Mouse (Mus musculus): ENCODE measurements around the gene Shank1. TPM values are rescaled to one million over a fixed set of nuclear protein-coding genes. Genes with fewer than 3 reads are reported as not detected.
A peak's percentile ranks its signal among the peaks of the same experiment; 100 is the strongest.

Gene Shank1
- polyA plus RNA-seq, 1 experiment: 138 TPM

DNA sequence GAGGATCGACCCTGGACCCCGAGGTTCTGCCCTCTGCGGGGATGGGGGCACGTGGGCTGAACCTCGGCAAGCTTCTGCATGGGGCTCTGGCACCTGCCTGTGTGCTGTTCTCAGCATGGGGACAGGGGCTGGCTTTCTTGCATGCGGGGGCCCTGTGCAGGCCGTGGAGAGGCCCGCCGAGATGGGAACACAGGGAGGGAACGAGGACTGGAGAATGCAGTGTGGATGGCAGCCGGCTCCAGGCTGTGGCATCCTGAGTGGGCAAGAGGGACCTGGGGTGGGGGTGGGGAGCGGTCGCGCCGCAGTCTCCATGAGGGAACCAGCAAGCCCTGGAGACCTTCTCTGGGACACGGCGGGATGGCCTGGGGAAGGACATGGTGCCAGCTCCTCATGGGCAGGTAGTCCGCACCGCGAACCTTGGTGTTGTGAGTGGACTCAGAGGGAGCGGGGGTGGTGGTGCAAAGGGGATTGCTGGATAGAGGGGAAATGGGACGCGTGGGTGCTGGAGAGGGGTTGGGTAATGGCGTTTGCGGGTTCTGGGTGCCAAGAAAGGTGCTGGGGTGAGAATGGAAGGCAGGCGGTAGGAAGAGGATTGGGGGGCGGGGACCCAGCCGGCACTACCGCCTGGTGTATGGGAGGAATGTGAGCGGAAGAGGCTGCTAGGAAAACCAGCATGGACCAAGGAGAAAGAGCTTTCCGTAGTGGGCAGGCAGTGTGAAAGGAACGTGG, 27.2 kb downstream of the Shank1 start:
- DNase-seq (ENCODE audit: extremely low spot score in 1 of 2, low spot score in 1 of 2): no peak

DNA sequence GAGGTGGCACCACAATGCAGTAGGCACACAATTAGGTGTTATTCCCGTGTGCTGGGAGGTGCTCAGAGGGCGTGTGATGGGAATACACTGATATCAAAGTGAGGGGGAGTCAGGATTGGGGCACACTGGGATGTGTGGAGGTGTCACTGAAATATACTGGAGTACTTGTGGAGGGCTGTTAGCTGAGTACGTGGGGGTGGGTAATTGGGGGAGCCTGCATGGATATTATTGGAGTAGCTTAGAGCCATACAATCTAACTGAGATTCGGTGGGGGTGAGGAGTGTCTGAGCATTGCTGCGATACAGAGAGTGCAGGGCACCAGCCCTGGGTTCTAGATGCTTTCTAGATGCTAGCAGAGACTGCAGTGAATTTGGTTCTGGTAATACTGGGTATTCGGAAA, 30.2 kb downstream of the Shank1 start:
- DNase-seq (ENCODE audit: extremely low spot score in 1 of 2, low spot score in 1 of 2): peak in 1 of 2 experiments; percentile 49

DNA sequence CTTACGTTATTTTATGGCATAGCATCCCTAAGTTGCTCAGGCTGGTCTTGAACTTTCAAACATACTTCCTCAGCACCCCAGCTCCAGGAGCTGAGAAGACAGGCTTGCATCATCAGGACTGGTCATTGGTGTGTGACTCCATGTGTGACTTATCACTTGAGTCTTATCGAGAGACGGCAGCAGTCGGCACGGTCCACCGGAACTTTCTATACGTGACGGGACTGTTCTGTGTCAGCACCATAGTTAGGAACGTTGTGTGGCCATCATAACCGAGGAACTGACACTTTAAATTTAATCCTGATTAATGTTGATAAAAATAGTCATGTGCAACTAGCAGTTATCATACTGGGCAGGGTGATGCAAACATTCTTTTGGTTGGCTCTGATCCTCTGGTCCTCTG, 31.1 kb downstream of the Shank1 start:
- DNase-seq (ENCODE audit: extremely low spot score in 1 of 2, low spot score in 1 of 2): no peak

DNA sequence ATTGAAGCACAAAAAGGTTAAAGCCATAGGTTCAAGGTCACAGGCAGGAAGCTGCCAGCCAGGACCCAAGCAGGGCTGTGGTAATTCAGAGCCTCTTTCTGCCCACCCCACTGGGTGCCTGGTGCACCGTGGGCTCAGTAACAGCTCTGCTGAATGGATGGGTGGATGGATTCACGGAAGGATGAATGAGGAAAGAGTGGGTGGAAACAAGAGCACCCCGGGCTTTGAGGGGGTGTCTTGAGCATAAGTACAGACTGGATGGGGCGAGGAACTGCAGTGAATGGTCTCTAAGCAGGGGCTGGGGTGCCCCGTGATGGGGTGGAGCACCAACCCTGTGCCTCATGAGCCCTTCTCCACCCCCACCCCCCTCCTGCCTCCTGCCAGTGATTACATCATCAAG, 31.7 kb downstream of the Shank1 start:
- DNase-seq (ENCODE audit: extremely low spot score in 1 of 2, low spot score in 1 of 2): peak in 1 of 2 experiments; percentile 70

DNA sequence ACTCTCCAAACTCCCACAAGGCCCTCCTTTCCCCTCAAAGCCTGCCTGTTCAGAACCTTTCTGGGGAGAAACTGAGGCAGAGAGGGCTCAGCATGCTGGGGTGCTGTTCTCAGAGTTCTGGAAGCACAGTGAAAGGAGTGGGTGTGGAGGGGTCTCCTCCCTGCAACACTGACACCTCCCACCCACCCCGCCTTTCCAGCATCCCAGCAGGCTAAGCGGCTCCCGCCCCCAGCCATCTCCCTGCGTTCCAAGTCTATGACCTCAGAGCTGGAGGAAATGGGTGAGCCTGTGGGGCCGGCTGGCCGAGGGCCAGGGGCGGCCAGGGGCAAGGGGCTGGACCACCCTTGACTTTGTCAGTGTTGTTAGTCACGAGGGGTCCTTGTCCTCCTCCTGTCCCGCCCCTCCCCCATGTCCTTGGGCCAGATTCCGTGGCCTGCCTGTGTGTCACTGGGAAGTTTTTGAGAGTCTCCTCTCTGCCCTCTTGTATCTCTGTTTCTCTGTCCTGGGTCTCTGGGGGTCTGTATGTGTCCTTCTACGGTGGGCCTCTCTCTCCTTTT, 33.5 kb downstream of the Shank1 start:
- DNase-seq (ENCODE audit: extremely low spot score in 1 of 2, low spot score in 1 of 2): no peak

DNA sequence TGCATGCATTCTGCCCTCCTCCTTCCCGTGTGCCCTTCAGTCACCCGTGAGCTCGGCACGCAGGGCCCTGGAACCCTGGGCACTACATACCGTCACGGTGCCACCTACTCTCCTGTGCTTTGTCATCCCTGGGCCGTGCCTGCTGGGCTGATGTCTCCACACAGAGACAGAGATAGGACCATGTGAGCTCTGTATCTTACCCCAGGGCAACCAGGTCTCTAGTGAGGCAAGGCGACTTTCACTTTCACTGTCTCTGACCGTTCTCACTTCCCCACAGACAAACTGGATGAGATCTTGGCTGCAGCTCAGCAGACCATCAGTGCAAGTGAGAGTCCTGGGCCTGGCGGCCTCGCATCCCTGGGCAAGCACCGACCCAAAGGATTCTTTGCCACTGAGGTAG, 34.6 kb downstream of the Shank1 start:
- no peak for DNase-seq (ENCODE audit: extremely low spot score in 1 of 2, low spot score in 1 of 2)

DNA sequence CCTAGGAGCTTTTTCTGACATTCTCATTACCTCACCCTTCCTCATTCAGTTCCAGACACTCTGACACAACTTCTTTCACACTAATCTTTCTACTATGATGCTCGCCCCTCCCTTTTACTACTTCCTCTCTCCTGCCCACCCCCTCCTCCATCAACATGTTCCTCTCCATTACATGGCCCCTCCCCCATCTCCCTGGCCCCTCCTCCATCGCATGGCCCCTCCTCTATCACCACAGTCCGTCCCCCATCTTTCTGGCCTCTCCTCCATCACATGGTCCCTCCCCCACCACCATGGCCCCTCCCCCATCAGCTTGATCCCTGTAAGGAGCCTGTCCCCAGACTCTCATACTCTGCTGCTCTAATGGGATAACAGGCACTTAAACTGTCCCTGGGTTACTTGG, 39.0 kb downstream of the Shank1 start:
- no peak for DNase-seq (ENCODE audit: extremely low spot score in 1 of 2, low spot score in 1 of 2)

DNA sequence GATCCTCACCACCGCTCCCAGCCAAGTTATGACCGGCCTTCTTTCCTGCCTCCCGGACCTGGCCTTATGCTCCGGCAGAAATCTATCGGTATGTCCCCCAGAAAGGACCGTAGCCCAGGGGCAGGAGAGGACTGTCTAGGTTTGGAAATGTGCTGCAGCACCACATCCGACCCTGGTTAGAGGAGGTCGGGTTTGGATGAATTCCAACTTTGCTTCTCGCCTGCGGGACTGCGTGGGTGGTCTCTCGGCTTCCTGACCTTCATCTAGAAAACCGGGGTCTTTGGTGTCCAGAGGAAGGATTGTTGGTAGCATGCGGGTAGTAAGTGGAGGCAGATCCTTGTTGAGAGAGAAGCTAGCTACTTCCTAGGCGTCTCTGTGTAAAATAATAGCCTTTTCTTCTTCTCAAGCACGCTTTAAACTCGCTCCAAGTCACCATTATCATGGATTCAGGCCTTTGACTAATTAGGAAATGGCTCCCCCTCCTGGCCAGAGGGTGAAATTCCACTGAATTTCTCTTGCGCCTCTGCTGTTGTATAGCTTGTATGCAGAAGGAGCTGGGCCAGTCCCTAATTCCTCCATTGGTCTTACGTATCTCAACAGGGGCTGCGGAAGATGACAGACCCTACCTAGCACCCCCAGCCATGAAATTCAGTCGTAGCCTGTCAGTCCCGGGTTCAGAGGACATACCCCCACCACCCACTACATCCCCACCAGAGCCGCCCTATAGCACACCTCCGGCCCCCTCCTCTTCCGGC, 41.1 kb downstream of the Shank1 start:
- DNase-seq (ENCODE audit: extremely low spot score in 1 of 2, low spot score in 1 of 2): peak; percentile 74 to 94

DNA sequence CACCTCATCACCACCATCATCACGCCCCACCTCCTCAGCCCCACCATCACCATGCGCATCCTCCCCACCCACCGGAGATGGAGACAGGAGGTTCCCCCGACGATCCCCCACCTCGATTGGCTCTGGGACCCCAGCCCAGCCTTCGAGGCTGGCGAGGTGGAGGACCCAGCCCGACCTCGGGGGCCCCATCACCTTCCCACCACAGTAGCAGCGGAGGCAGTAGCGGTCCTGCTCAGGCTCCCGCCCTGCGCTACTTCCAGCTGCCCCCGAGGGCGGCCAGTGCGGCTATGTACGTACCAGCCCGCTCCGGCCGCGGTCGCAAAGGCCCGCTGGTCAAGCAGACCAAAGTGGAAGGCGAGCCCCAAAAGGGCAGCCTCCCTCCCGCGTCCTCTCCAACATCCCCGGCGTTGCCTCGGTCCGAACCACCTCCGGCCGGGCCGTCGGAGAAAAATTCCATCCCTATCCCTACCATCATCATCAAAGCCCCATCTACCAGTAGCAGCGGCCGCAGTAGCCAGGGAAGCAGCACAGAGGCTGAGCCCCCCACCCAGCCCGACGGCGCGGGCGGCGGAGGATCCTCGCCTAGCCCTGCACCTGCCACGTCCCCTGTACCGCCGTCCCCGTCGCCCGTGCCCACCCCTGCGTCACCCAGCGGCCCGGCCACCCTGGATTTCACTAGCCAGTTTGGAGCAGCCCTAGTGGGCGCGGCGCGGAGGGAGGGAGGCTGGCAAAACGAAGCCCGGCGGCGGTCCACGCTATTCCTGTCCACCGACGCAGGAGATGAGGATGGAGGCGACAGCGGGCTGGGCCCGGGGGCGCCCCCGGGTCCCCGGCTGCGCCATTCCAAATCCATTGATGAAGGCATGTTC, 42.1 kb downstream of the Shank1 start:
- no peak for DNase-seq (ENCODE audit: extremely low spot score in 1 of 2, low spot score in 1 of 2)

DNA sequence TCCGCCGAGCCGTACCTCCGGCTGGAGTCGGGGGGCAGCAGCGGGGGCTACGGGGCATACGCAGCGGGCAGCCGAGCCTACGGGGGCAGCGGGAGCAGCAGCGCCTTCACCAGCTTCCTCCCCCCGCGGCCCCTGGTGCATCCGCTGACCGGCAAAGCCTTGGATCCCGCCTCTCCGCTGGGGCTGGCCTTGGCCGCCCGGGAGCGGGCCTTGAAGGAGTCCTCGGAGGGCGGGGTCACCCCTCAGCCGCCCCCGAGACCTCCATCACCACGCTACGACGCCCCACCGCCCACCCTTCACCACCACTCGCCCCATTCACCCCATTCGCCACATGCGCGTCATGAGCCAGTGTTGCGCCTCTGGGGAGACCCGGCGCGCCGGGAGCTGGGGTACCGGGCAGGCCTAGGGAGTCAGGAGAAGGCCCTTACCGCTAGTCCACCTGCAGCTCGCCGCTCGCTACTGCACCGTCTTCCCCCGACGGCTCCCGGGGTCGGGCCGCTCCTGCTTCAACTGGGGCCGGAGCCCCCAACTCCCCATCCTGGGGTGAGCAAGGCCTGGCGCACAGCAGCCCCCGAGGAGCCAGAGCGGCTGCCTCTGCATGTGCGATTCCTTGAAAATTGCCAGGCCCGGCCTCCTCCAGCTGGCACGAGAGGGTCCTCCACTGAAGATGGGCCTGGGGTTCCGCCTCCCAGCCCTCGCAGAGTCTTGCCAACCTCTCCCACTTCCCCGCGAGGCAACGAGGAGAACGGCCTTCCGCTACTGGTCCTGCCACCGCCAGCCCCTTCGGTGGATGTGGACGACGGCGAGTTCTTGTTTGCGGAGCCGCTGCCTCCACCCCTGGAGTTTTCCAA, 42.9 kb downstream of the Shank1 start:
- DNase-seq (ENCODE audit: extremely low spot score in 1 of 2, low spot score in 1 of 2): no peak

DNA sequence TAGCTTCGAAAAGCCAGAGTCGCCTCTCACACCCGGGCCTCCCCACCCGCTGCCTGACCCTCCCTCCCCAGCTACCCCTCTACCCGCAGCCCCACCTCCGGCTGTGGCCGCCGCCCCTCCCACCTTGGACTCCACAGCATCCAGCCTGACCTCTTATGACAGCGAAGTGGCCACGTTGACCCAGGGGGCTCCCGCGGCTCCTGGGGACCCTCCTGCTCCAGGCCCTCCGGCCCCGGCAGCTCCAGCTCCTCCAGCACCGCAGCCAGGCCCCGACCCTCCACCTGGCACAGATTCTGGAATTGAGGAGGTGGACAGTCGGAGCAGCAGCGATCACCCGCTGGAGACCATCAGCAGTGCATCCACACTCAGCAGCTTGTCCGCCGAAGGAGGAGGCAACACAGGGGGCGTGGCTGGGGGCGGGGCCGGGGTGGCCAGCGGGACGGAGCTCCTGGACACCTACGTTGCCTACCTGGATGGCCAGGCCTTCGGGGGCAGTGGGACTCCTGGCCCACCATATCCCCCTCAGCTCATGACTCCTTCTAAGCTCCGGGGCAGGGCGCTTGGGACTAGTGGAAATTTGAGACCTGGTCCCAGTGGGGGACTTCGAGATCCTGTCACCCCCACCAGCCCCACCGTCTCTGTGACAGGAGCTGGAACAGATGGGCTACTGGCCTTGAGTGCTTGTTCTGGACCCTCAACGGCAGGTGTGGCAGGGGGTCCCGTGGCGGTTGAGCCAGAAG, 43.7 kb downstream of the Shank1 start:
- DNase-seq (ENCODE audit: extremely low spot score in 1 of 2, low spot score in 1 of 2): no peak

DNA sequence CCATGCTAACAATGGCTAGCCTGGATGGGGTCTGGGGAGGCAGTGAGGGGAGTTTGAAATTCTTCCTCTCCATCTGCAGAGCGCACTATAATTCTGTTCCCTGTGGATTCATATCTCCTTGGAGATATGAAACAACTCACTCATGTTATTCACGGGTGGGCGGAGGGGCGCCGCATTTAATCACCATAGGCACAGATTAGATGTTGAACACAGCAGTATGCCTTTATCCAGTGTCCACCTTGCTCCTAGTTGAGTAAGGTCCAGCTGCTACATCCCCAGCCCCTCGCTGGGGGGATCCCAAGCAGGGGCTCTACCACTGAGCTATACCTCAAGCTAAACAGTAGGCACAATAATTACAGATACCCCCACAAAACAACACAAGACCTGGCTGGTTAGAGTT, 45.4 kb downstream of the Shank1 start:
- peak in 1 of 2 experiments; percentile 46 for DNase-seq (ENCODE audit: extremely low spot score in 1 of 2, low spot score in 1 of 2)

DNA sequence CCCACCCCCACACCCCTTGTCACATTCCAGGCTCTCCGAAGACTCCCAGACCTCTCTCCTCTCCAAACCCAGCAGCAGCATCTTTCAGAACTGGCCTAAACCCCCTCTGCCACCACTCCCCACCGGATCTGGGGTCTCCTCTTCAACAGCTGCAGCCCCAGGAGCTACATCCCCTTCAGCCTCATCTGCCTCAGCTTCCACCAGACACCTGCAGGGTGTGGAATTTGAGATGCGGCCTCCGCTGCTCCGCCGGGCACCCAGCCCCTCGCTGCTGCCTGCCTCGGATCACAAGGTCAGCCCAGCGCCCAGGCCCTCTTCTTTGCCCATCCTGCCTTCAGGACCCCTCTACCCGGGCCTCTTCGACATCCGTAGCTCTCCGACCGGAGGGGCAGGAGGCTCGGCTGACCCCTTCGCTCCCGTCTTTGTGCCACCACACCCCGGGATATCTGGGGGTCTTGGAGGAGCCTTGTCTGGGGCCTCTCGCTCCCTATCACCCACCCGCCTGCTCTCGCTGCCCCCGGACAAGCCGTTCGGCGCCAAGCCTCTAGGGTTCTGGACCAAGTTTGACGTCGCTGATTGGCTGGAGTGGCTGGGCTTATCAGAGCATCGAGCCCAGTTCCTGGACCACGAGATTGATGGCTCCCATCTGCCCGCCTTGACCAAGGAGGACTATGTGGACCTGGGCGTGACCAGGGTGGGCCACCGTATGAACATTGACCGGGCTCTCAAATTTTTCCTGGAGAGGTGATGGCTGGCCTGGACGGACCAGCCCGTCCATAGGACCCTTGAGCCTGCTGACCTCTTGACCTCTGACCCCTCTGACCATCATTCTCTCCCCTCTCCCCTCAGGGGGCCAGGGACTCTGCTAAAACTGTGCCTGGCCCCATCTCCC, 46.8 kb downstream of the Shank1 start:
- DNase-seq (ENCODE audit: extremely low spot score in 1 of 2, low spot score in 1 of 2): peak in 1 of 2 experiments; percentile 23

DNA sequence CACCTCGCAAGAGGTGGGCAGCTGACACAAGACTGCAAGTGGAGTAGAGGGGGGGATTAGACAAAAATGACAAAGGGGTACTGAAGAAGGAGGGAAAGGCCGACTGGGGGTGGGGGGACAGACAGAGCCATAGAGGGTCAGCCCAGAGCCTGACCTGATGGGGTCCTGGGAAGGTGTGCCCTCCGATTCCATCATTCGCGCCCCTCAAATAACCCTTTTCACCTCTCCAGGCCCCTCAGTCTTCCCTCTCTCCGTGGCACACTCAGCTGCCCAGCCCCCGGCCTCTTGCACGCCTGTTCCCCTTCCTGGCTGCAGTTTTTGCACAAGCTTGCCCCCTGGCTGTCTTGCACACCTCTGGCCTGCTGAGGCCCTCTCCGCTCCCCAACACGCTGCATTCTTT, 47.5 kb downstream of the Shank1 start:
- DNase-seq (ENCODE audit: extremely low spot score in 1 of 2, low spot score in 1 of 2): peak in 1 of 2 experiments; percentile 5

DNA sequence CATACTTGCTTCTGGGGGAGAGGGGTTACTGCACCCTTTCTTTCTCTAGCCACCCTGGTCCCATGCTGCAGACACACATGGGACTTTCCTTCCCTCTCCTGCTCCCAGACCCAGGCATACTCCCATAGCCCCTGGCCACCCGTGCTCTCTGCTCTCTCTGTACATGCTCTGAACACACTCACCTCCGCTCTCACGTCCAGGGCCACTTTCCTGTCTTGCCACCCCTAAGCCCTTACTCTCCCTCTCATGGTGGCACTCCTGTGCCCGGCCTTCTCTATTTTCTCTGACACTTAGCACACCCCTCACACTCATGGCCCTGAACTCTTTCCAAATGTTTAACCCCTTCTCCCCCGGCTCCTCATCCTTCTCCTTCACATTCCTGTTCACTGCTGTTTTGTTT, 48.0 kb downstream of the Shank1 start:
- peak in 1 of 2 experiments; percentile 22 for DNase-seq (ENCODE audit: extremely low spot score in 1 of 2, low spot score in 1 of 2)

DNA sequence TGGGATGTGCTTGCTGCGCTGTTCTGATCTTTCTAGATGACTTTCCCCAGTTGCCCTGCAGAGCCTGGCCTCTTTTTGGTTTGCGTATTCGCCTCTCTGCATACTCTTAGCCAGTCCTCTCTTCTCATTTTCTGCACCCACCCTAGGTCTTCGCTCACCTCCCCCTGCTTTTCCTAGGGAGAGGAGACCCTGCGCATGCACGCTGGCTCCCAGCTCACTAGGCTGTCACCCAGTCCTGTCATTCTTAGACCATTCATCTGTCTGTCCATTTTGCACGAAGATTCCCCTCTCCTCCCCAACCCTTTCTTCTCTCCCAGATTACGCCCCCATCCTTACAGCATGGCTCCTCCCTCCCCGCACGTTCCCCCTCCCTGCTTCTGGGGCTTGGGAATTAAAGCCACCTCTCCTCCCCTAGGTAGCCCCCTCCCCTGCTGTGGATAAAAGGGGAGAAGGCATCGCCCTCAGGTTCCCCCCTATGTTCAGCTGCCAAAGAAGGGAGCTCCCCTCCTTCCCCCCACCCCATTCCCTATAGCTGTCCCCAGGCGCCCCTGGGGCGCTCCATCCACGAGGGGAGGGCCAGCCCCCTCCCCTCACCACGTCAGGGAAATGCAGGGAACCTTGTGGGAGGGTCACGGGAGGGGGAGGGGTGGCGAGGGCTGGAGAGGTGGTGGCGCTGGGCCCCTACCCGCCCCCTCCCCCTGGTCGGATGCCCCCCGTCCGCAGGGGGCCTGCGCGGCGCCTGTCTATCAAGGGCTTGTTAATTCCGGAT, 49.0 kb downstream of the Shank1 start:
- peak in 1 of 2 experiments; percentile 38 for DNase-seq (ENCODE audit: extremely low spot score in 1 of 2, low spot score in 1 of 2)

DNA sequence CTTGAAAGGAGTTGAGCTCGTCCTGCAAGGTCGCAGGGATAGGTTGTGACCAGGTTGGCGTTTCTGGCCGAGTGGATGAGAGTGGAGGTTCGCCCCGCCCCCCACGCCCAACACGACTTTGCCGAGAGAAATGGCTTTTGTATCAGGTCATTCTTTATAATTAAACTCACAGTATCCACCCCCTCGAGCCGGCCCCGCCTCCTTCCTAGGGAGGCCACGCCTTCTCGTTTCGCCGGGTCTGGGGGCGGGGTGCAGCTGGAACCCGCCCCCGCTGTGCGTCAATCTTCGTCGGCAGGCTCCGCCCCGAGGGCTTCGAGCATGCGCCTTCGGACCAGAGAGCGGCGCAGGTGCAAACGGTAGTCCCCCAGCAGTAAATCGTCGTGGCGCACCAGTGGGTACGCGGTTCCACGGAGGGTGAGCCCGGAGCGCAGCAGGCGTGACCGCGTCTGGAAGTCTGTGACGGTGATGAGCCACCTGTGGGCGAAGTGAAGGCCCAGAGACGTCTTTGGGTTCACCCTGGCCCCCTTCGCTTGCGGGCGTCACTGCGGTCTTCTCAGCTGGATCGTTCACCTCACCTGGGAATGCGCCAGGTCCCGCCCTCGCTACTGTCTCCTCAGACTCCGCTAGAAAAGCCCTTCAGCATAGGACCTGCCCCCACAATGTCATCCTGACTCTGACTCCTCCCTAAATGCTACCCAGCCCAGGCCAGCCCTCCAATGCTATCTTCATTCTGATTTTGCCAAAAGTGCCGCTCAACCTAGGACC, 50.0 kb downstream of the Shank1 start:
- DNase-seq (ENCODE audit: extremely low spot score in 1 of 2, low spot score in 1 of 2): peak; percentile 94 to 98
